Mouse (Mus musculus): ENCODE results near the gene Rad1.

GRCm38 (mm10) chr15:10506099-10506498 lies 20.3 kb downstream of the Rad1 start:
- TF ChIP-seq CTCF (IDR thresholded peaks at IDR 0.05; ENCODE audit: low read depth, low read length) = no peak
- no peak for TF ChIP-seq TAL1 (conservative IDR thresholded peaks at IDR 0.05; ENCODE audit: low read depth, low read length)
- TF ChIP-seq GATA1 (IDR thresholded peaks at IDR 0.05; ENCODE audit: borderline replicate concordance, low read length) = no peak
- TF ChIP-seq GATA2 (IDR thresholded peaks at IDR 0.05; ENCODE audit: borderline replicate concordance, low read depth, low read length) = no peak

Data from G1E (cell line).